Mouse (Mus musculus) liver (tissue): ENCODE measurements at regions not wholly inside any gene's neighbourhood (a gene's known extent, or its start where the extent isn't known, plus 50 kb on each side); places are given as distances from the start of the nearest gene placed in this dataset.

Experiments
- DNase-seq: peaks from one replicate; pipeline ENCODE4 v3.0.0-alpha.2; 2020; ENCODE audit warnings: mixed read lengths

GRCm38 (mm10) chr12:54382061-54382460 lies 178.4 kb upstream of the Egln3 start:
- no peak for DNase-seq

DNA sequence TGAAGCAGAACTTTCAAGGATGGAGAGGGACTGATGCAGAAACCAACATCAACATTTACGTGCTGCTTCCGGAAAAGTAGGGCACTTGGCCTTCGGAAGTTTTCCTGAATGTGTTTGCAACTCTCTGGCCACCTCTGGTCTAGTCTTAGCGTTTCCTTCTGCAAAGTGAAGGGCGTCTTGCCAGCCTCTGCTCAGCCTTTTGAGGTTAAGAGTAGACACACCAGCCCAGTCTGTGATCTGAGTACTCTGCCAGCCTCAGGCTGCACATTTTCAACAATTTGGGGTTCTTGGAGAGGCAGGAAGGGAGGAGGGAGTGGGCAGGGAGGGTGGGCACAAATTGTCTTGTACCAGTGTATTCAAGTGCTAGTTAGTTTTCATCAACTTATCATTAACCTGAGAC lies 176.7 kb upstream of the Egln3 start:
- no peak for DNase-seq

DNA sequence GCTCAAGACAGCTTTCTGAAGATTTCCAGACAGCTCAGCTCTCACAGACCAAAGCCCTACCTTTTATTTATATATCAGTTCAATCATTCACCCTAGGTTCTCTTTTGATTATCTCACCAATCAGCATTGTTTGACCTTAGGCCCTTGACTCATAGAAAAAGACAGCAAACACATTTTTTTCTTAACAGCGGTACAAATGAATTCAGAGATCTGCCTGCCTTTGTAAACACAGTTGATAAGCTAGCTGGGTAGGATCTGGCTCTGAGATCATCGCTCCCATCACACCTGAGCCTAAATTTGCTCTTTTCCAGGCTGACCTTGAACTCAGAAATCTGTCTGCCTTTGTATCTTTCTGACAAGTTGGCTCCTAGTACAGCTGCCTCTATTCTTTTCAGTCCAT lies 174.9 kb upstream of the Egln3 start:
- no peak for DNase-seq

DNA sequence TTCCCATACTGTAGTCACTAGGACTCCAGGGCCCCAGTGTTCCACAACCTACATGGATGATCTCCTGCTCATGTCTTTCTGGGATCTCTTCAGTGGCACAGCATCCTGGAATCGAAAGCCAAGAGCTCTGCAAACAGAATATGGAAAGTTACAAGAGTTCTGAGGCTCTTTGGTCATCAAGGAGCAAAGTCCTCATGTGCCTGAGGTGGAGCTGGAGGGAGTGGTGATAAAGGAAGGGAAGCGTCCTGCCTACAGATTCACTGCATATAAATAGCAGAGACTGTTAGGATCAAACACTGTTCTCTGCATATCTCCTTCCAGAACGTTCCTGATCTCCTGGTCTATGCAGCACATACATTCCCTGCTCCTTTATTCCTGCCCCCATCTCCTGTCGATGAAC lies 170.4 kb upstream of the Egln3 start:
- DNase-seq, result no peak

DNA sequence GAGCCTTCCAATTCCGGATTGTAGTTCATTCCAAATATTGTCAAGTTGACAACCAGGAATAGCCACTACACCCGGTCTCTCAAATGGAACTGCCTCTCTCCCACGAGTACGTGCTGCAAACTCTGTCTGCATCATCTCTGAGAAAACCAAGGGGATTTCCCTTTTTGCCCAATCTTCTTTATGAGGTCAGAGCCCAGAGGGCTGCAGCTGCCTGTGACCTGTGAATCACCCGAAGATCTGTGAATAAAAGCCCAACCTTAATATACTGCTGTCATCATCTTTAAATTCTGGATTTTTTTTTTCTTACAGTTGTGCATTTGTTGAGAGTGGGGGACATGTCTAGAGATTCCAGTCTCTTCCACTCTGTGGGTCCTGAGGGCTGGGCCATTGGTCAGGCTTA lies 165.6 kb upstream of the Egln3 start:
- DNase-seq, result no peak

- DNase-seq, result no peak
Observed at GRCm38 (mm10) chr12:54364381-54365095, 160.9 kb upstream of the Egln3 start.

- DNase-seq, result no peak
Observed at GRCm38 (mm10) chr12:54361762-54362161, 158.1 kb upstream of the Egln3 start.

DNA sequence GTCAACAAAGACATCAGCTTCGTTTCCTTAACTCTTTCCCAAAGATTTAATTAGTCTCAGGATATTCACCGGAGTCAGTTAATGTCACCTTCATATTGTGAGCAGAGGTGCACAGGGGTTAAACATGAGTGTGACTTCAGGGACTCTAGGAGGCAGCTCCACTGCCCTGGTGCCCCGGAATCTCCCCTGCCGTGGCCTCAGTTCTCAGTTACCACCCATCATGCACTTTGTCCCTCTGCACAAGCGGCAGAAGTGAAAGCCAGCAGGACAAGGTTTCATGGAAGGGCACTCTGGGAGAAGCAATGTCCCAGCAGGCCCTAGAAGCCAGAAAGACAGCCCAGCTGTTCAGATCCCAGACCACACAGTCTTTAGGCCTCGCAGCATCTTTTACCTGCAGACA lies 150.5 kb upstream of the Egln3 start:
- DNase-seq, result no peak

GRCm38 (mm10) chr12:54353694-54354093 lies 150.0 kb upstream of the Egln3 start:
- no peak for DNase-seq

- no peak for DNase-seq
Observed at GRCm38 (mm10) chr12:54352963-54353606, 149.4 kb upstream of the Egln3 start.

DNA sequence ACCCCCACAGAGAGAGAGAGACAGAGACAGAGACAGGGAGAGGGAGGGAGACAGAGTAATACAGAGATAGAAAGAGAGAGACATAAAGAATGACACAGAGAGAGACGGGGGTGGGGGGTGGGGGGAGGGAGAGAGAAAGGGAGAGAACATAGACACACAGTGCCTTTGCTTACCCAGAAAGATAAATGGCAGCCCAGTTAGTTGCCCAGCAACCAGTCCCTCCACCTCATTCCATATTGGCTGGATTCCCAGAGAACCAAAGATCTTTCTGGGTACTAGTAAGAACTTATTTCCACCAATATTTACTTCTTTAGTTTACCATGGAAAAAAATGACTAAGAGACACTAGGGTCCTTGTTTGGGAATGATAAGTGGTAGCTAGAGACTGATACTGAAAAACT lies 146.6 kb upstream of the Egln3 start:
- no peak for DNase-seq

- DNase-seq, result no peak
Observed at GRCm38 (mm10) chr12:54349403-54349802, 145.7 kb upstream of the Egln3 start.

DNA sequence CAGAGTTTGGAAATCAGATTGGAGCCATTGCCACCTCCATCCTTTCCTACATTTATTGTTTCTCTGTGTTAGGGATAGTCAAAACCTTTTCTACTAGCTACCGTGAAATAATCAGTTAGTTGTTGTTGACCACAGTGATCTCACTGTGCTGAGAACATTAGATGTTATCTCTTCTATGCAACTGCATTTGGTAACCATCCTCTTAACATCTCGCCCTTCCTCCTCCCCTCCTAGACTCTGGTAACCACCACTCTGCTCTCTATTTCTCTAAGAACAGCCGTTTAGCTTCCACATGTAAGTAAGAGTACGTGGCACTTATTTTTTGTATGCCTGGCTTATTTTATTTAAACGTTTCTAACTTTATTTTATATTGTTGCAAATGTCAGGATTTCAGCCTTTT lies 139.8 kb upstream of the Egln3 start:
- no peak for DNase-seq

DNA sequence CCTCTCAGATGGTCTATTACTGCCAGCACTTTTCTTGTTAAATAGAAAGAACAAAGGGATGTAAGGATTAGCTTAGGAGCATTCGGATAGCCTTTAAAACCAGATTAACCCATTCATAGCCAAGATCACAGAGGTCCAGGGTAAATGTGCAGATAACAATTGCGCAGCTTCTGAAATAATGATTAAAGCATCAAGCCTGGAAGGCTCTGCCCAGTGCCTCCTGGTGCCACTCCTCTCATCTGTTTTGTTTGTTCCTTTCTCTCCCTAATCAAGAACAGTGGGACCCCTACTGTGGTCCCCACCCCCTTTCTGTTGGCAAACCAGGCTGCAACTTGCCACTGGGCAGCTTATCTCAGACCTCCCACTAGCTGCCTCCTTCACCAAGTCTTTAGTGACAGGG lies 131.8 kb upstream of the Egln3 start:
- DNase-seq, result no peak

DNA sequence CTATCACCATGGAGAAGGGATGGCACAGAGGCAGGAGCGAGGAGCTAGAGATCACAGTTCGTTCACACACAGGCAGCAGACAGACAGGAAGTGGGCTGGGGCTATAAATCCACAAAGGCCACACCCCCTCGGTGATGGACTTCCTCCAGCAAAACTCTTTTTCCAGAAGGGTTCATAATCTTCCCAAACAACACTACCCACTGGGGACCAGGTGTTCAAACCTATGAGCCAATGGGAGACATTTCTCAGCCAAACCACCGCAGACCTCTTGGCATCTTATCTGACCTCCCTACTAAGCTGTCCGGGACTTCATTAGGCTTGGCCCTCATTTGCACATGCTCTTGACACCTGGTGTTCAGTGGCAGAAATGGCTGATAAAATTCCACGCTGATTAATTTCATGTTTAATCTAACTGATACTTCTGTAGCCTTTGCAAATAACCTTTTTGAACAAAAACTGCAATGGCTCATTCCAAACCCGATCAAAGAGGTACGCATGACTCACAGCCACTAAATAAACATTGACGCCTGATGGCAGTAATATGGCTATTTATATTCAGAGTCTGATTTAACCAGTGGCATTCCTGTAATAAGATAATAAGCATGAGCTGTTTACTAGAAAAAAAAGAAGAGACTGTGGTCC lies 131.0 kb upstream of the Egln3 start:
- no peak for DNase-seq

DNA sequence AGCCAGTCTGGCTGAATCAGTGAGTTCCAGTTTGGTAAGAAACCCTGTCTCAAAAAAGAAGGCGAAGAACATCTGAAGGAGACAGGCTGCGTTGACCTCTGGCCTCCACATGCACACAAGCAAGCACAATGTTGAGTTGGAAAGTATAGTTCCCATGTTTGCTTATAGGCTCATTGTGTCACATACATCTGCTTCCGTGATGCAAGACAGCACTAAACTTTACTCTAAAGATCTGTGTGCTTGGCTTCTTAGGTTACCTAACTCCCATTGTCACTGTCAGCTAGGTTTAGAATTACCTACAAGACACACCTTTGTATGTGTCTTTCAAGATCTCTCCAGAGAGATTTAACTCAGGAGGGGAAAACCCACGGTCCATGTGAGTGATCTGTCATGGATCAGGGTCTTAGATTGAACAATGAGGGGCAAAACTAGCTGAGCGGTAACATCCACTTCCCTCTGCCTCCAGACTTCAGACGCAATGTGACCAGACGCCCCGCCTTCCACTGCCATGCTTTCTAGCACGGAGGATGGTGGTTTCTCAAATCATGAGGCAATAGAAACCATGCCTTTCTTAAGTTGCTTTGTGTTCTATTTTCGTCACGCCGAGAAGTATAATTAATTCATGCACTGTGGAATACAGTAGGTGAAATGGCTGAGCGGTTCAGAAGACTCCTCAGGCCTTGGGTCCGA lies 130.1 kb upstream of the Egln3 start:
- no peak for DNase-seq

- DNase-seq, result no peak
Observed at GRCm38 (mm10) chr12:54327483-54327882, 123.8 kb upstream of the Egln3 start.

DNA sequence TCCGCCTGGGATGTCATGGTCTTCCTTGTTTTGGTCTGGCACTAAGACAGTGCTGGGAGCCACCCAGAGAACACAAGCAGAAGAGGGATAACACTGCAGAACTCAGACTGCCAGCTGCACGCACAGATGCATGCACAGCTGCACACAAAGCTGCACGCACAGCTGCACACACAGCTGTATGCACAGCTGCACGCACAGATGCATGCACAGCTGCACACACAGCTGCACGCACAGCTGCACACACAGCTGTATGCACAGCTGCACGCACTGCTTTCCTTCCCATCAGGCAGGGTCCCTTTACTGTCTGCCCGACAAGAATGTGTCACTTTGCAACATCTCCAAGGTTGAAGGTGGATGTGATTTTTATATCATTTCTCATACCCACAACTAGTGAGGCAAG lies 122.9 kb upstream of the Egln3 start:
- no peak for DNase-seq

DNA sequence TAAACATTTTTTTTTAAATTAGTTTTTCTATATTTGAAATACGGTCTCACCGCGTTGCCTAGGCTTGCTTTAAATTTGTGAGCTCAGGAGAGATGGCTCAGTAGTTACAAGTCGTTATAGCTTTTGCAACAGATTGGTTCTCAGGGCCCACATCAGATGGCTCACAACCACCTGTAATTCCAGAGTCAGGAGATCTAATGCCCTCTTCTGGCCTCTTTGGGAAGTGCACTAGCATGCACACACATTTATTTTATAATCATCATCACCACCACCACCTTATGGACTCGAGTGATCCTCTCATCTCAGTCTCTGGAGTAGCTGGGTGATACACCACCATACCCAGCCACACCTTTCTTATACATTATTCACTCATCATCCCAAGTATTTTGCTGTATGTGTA lies 116.9 kb upstream of the Egln3 start:
- no peak for DNase-seq

DNA sequence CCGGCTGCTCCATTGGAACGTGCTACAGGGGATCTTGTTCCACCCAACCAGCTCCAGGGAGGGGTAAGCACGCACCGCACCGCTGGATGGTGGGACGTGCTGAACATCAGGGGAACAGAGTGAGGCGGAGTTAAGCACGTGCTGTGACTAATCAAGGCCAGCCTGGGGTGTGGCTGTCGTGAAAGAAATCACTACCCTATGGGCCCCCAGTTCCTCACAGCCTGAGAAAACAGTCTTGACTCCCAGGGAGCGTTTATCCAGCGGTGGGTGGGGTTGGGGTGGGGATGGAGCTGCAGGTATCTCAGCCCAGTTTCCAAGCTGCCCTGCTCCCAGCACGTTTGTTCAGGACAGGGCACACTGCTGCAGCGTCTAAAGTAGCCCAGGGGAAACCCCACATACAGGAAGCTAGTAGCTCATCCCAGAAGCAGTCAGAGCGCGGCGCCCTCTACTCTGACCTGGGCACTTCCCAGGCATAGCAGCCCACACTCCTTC lies 113.4 kb upstream of the Egln3 start:
- peak; percentile 17 for DNase-seq

DNA sequence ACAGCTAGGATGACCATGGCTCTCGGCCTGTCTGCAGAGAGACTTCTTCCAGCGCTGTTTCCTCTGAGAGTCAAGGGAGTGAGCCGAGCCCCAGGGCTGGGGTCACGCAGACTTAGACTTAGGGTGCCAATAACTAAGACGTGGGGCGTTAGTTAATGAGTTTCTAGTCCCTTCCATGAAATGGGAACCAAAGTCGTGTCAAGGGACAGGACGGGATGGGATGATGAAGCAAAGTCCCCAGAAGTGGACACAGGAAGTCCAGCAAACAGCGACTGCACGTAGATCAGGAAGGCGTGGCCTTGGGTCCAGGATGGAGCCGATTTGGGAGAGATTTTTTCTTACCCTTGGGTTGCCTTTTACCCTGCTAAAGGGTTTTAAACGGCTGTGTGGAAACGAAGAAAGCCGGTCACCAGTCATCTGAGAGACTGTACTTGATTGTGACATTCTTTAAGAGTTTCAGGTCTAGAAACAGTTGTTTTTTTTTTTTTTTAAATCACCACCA lies 112.5 kb upstream of the Egln3 start:
- DNase-seq, result no peak

GRCm38 (mm10) chr12:54314153-54314552 lies 110.5 kb upstream of the Egln3 start:
- no peak for DNase-seq

DNA sequence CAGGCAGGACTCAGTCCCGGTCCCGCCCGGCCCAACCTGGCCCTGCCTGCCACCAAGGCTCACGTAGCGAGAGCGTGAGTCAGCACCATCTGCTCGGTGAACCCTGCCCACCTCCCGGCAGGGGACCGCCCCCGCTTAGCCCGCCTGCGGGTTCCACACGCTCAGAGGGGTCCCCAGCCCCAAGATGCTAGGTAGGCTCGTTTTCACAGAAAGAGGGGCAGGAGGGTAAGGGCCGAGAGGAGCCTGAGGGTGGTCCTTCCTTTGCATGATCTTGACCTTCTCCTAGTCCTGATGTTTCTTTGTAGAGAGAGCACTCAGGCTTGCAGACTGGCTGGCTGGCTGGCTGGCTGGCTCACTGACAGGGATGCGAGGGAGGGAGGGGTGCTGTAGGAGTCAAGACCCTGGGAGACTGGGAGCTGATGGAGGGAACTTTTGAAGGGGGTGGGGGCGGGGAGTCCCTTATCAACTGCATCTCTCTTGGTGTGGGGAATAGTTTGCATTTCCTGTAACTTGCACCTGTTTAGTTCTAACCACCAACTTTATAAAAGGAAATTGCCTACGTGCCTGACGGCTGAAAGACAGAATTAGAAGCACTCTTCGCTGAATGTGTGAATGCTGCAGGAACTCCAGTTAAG lies 109.7 kb upstream of the Egln3 start:
- peak; percentile 48 for DNase-seq
